Mouse (Mus musculus): ENCODE measurements around the gene Col27a1. TPM values are rescaled to one million over a fixed set of nuclear protein-coding genes. Genes with fewer than 3 reads are reported as not detected.

The Col27a1 gene
- polyA plus RNA-seq (2015; fragmentation: Nextera tagmentation; extraction: Ambion mirVana), result 5.4 and 6.7 TPM in 2 replicates

DNA sequence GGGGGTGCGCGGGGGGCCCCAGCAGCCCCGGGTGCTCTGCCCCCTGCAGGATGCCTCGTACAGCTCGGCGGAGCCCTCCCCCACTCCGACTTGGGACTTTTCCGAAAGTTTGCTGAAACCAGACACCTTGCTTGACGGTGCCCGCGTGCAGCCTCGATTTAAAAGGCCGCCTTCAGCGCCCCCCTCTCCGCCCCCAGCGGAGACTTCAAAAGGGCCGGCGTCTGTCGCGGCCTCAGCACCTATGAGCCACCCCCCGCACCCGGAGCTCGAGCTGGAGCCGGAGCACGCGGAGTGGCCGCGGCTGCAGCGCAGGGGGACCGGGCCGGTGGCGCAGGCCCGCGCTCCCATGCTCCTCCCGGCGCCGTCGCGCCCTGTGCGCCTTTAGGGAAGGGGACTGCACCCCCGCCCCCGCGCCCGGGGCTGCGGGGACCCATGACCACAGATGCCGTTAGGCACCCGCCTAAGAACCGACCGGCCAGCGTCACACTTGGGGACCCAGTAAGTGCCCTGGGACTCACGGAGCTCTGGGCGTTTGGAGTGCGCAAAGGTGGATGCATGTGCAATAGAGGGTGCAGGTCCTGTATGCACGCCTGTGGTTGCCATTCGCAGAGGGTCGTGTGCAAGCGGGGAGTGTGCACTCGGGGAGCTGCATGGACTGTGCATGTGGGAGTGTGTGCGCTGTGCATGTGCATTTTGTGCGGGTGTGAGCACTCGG, at the start of gene Col27a1:
Gene Col27a1 (plus strand): TSS at position 98 of the 715 bp plus-strand sequence.

DNA sequence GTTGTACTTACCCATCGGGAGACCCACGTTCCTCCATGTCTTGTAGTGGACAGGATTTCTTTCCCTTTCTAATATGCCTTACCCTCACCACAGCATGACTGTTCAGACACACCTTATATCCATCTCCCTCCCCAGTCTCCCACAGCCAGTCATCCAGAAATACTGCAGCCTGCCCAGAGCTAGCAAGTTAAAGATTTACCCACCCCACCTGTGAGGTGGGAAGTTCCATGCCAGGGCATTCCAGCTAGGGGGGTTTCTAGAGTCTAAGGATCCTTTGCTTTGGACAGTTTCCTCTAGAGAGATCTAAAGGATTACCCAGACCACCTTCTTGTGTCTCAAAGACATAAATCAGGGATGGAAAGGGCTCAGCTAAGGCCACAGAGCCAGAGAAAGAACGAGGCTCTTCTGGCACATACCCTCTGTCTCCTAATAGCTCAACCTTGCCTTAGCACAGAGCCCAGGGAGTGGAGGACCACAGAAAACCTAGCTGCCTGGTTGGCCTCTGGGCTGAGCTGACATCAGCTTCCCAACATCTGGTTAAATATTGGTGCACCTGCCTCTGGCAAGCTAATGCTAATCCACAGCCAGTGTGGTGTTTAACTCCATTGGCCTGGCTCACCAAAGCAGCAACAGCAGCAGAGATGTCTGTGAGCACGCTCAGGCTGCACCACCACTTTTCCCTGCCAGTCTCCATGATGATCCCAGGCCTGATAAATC, 41.7 kb upstream of the Col27a1 start, which contains the start of gene Kif12:
Gene Kif12 (minus strand): TSS at position 163 of the 717 bp plus-strand sequence.

DNA sequence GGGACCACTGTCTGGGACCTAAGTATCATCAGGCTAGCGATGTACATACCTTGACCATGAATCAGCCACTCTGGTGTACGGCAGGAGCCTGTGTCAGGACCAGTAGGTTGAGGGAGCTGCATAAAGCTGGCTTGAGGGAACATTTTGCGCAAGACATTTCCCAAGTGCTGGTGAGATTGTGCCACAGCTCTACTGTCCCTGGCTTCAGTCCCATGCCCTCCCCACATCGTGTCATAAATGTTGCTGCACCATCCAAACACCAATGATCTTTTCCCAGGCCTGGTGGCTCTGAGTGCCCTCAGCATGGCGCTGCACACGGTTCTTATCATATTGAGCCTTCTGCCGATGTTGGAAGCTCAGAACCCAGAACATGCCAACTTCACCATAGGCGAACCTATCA, 130.5 kb downstream of the Col27a1 start, which contains the start of gene Orm1:
Gene Orm1 (plus strand): TSS at position 266 of the 400 bp plus-strand sequence.

DNA sequence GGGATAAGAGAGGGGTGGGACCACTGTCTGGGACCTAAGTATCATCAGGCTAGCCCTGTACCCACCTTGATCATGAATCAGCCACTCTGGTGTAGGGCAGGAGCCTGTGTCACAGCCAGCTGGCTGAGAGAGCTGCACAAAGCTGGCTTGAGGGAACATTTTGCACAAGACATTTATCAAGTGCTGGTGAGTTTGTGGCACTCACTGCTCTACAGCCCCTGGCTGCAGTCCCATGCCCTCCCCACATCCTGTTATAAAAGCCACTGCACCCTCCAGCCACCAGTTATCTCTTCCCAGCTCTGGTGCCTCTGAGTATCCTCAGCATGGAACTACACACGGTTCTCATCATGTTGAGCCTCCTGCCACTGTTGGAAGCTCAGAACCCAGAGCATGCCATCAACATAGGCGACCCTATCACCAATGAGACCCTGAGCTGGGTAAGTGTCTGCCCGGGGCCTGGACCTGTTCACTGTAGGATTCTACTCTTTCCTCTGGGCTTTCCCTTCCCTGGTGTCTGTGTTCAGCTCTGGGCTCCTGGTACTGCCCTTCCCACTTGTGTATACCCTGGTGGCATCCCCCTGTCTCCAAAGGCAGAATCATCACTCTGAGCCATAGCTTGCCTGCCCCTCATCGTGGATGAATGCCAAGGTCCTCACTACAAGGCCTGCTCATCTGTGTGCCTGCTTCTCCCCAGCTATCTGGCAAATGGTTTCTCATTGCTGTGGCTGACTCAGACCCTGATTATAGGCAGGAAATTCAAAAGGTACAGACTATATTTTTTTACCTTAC, 142.3 kb downstream of the Col27a1 start, which contains the start of gene Orm3:
Gene Orm3 (plus strand): TSS at position 286 of the 789 bp plus-strand sequence.

DNA sequence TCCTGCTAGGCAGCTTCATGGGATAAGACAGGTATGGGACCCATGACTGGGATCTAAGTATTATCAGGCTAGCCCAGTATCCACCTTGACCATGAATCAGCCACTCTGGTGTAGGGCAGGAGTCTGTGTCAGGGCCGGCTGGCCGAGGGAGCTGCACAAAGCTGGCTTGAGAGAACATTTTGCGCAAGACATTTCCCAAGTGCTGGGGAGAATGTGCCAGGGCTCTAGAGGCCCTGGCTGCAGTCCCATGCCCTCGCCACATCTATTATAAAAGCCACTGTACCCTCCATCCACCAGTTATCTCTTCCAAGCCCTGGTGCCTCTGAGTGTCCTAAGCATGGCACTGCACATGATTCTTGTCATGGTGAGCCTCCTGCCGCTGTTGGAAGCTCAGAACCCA, 148.3 kb downstream of the Col27a1 start, which contains the start of gene Orm2:
Gene Orm2 (plus strand): TSS at position 300 of the 400 bp plus-strand sequence.

MicroRNAs within 50 kb of the gene (microRNA counts, 519-probe panel; counts per million panel counts)
- 1,644 counts per million, percentile 62 among the panel's probes with 10 or more counts for microRNA mmu-miR-455

Small RNAs within 50 kb of the gene (microRNA-seq; reads per million reads assigned to microRNA genes)
- 983 to 1,074 reads per million in 2 experiments for gene Mir455

Other genes with a start within 250 kb of the Col27a1 start
- gene Zfp618, start 248.4 kb upstream of the Col27a1 start, polyA plus RNA-seq (2015; fragmentation: Nextera tagmentation; extraction: Ambion mirVana), result 1.7 and 4.1 TPM in 2 replicates
- gene Ambp, start 59.2 kb upstream of the Col27a1 start, polyA plus RNA-seq (2015; fragmentation: Nextera tagmentation; extraction: Ambion mirVana), result 0.67 TPM in 2 replicates
- gene Kif12, start 41.9 kb upstream of the Col27a1 start, polyA plus RNA-seq (2015; fragmentation: Nextera tagmentation; extraction: Ambion mirVana), result not detected in 2 replicates
- 2.5 and 47.0 TPM in 2 replicates for gene Orm1, start 130.6 kb downstream of the Col27a1 start, polyA plus RNA-seq (2015; fragmentation: Nextera tagmentation; extraction: Ambion mirVana)
- 0.17 and 0.51 TPM in 2 replicates for gene Orm3, start 142.2 kb downstream of the Col27a1 start, polyA plus RNA-seq (2015; fragmentation: Nextera tagmentation; extraction: Ambion mirVana)
- gene Orm2, start 148.4 kb downstream of the Col27a1 start, polyA plus RNA-seq (2015; fragmentation: Nextera tagmentation; extraction: Ambion mirVana), result 0.85 TPM in 1 of 2 replicates, not detected in the other
- 1.8 and 2.0 TPM in 2 replicates for gene Akna, start 189.3 kb downstream of the Col27a1 start, polyA plus RNA-seq (2015; fragmentation: Nextera tagmentation; extraction: Ambion mirVana)

All from skeletal muscle tissue, postnatal 0 days (tissue).